Mouse (Mus musculus) liver, postnatal 0 days (tissue): ENCODE measurements around the gene Gm45618. TPM values are rescaled to one million over a fixed set of nuclear protein-coding genes. Genes with fewer than 3 reads are reported as not detected.

Source experiments
- ATAC-seq: fragments of 200-750 bp; cut with Nextera tagmentation; 2 replicates; pipeline ENCODE4 v1.8.0; 2017; ENCODE audit warnings: mild to moderate bottlenecking, moderate library complexity
- DNase-seq: peaks from one replicate; pipeline ENCODE4 v3.0.0-alpha.2; 2016
- H3K27ac ChIP-seq: fragments of 300-500 bp; sonication (generic); 2 replicates; pipeline ENCODE4 v1.5.1; 2014; ENCODE audit warnings: antibody characterized with exemption, moderate library complexity, mild to moderate bottlenecking, low read depth
- H3K27me3 ChIP-seq: fragments of 300-500 bp; sonication (generic); 2 replicates; pipeline ENCODE4 v1.6.1; 2014; ENCODE audit warnings: low read length, control low read depth, mixed read lengths; ENCODE audit not compliant: insufficient read depth
- H3K36me3 ChIP-seq: fragments of 300-500 bp; sonication (generic); replicated peaks from 2 replicates; pipeline ENCODE4 v1.6.1; 2014; ENCODE audit warnings: mild to moderate bottlenecking, control low read depth, low read length, moderate library complexity, mixed read lengths; ENCODE audit not compliant: insufficient read depth
- H3K4me1 ChIP-seq: fragments of 300-500 bp; sonication (generic); 2 replicates; pipeline ENCODE4 v1.6.1; 2014; ENCODE audit warnings: antibody characterized with exemption, mild to moderate bottlenecking, control low read depth; ENCODE audit not compliant: insufficient read depth
- H3K4me2 ChIP-seq: fragments of 300-500 bp; sonication (generic); 2 replicates; pipeline ENCODE4 v1.6.1; 2014; ENCODE audit warnings: low read depth, mild to moderate bottlenecking, low read length, moderate library complexity, mixed read lengths
- H3K4me3 ChIP-seq: fragments of 300-500 bp; sonication (generic); 2 replicates; pipeline ENCODE4 v1.5.1; 2014; ENCODE audit warnings: low read depth, low read length
- H3K9ac ChIP-seq: fragments of 300-500 bp; sonication (generic); replicated peaks from 2 replicates; pipeline ENCODE4 v1.6.1; 2014; ENCODE audit warnings: mild to moderate bottlenecking, moderate library complexity
- H3K9me3 ChIP-seq: fragments of 300-500 bp; sonication (generic); 2 replicates; pipeline ENCODE4 v1.6.1; 2016; ENCODE audit warnings: mild to moderate bottlenecking, control low read depth, low read length, mixed read lengths
- CTCF ChIP-seq: sonication (generic); IDR thresholded peaks from 2 replicates; pipeline ENCODE4 v1.5.1; 2016; ENCODE audit warnings: antibody characterized with exemption, low read depth
- EP300 ChIP-seq: IDR thresholded peaks from 2 replicates; pipeline ENCODE4 v1.6.1; 2016; ENCODE audit warnings: antibody characterized with exemption, low read depth, mild to moderate bottlenecking
- WGBS: fragments of 180-500 bp; shearing (Covaris S2); extraction: QIAGEN DNeasy Blood & Tissue Kit; methylation state at CpG from one replicate; pipeline ENCODE4 v1.1.7; 2014; ENCODE audit not compliant: insufficient replicate concordance; 5-methylcytosine and 5-hydroxymethylcytosine counted together
- polyA plus RNA-seq: library from polyadenylated mRNA; unstranded; fragments of >200 nt; fragmentation: Nextera tagmentation; extraction: Ambion mirVana; gene quantifications from 2 replicates; pipeline ENCODE4 v1.2.1, GENCODE M21; 2015

Gm45618 gene
- polyA plus RNA-seq, 1 experiment from 2014 or later = not detected

GRCm38 (mm10) chr7:142134206-142134995 lies 13.9 kb upstream of the Gm45618 start:
- TF ChIP-seq EP300 = no peak
- TF ChIP-seq CTCF = peak; percentile 44
- Histone ChIP-seq H3K36me3 (no peaks in the 10 kb centered on the region), H3K4me1 (no peaks in the 10 kb centered on the region), H3K4me3 (no peak overlapping the region), H3K9me3 (no peaks in the 10 kb centered on the region), H3K4me2 (no peak overlapping the region), H3K27me3 (no peaks in the 10 kb centered on the region; the same call in 1 of the 2 replicates), H3K27ac (no peak overlapping the region), H3K9ac (no peak overlapping the region)
- DNase-seq = no peak
- ATAC-seq = 0 out of 2 replicates have a peak, but pooled peaks have one; percentile 36
- WGBS = 40% methylated on average over 4 of the region's 4 CpGs

- no peaks in the 10 kb centered on the region; the same call in 1 of the 2 replicates for H3K27me3 ChIP-seq
- no peak overlapping the region for H3K4me3 ChIP-seq
- 45% methylated on average over 4 of the region's 4 CpGs for WGBS
- TF ChIP-seq CTCF (0 out of 2 replicates have a peak, but pooled peaks have one; percentile 16), EP300 (no peak)
- no peaks in the 10 kb centered on the region for H3K36me3 ChIP-seq
- H3K9ac ChIP-seq = no peak overlapping the region
- H3K27ac ChIP-seq = no peak overlapping the region
- H3K4me1 ChIP-seq = no peaks in the 10 kb centered on the region
- no peak overlapping the region for H3K4me2 ChIP-seq
- ATAC-seq = no peak
- H3K9me3 ChIP-seq = no peaks in the 10 kb centered on the region
- no peak for DNase-seq
These were observed 8.3 kb upstream of the Gm45618 start for GRCm38 (mm10) chr7:142128843-142129242.

GRCm38 (mm10) chr7:142119632-142120031 lies 897 bp downstream of the Gm45618 start:
- Histone ChIP-seq H3K4me2 (no peak overlapping the region), H3K36me3 (no peaks in the 10 kb centered on the region), H3K27ac (no peak overlapping the region), H3K9me3 (no peaks in the 10 kb centered on the region), H3K27me3 (no peaks in the 10 kb centered on the region), H3K4me1 (no peaks in the 10 kb centered on the region), H3K9ac (no peak overlapping the region), H3K4me3 (no peak overlapping the region)
- 16% methylated on average over 5 of the region's 5 CpGs for WGBS
- TF ChIP-seq CTCF (peak; percentile 61), EP300 (no peak)
- DNase-seq (peak; percentile 25), ATAC-seq (no peak)

GRCm38 (mm10) chr7:142104747-142105146 lies 15.8 kb downstream of the Gm45618 start:
- Histone ChIP-seq H3K36me3 (no peaks in the 10 kb centered on the region), H3K4me3 (no peak overlapping the region), H3K4me1 (no peaks in the 10 kb centered on the region), H3K4me2 (no peak overlapping the region), H3K27me3 (no peaks in the 10 kb centered on the region), H3K27ac (no peak overlapping the region), H3K9me3 (no peaks in the 10 kb centered on the region), H3K9ac (no peak overlapping the region)
- ATAC-seq (no peak), DNase-seq (no peak)
- TF ChIP-seq EP300 (no peak), CTCF (no peak)
- 46% methylated on average over 5 of the region's 5 CpGs for WGBS

GRCm38 (mm10) chr7:142097776-142098175 lies 22.8 kb downstream of the Gm45618 start:
- Histone ChIP-seq H3K4me1 (peaks cover 16% of the 10 kb centered on the region), H3K27ac (no peak overlapping the region), H3K9ac (no peak overlapping the region), H3K9me3 (no peaks in the 10 kb centered on the region), H3K4me3 (no peak overlapping the region), H3K27me3 (peaks cover 48% of the 10 kb centered on the region), H3K36me3 (no peaks in the 10 kb centered on the region), H3K4me2 (no peak overlapping the region)
- DNase-seq (peak; percentile 91), ATAC-seq (peak; percentile 51)
- 11% methylated on average over 9 of the region's 9 CpGs for WGBS
- TF ChIP-seq CTCF (peak; percentile 99), EP300 (no peak)

DNA sequence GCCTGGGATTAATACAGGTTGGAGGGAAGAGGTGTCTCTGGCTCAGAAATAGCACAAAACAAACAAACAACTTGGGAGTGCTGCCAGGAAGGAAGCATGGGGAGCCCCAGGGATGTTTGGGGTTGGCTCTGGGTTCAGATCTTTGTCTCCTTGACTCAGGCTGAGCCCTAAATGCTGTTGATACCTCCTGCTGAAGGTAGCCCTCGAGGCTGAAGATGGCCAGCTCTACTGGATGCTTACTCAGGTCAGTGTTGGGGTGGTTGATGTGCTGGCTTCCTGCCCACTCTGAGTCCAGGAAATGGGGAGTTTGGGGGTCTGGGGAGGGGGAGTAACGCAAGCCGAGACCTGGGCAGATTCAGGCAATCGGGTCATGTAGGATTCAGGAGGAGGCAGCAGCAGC lies 23.8 kb downstream of the Gm45618 start:
- H3K4me2 ChIP-seq = no peak overlapping the region
- H3K9ac ChIP-seq = no peak overlapping the region
- ATAC-seq = no peak
- H3K9me3 ChIP-seq = no peaks in the 10 kb centered on the region
- peaks cover 22% of the 10 kb centered on the region for H3K4me1 ChIP-seq
- H3K36me3 ChIP-seq = no peaks in the 10 kb centered on the region
- DNase-seq = peak; percentile 14
- H3K27me3 ChIP-seq = peaks cover 51% of the 10 kb centered on the region
- TF ChIP-seq EP300 (no peak), CTCF (no peak)
- H3K4me3 ChIP-seq = no peak overlapping the region
- WGBS = 64% methylated on average over 4 of the region's 4 CpGs
- H3K27ac ChIP-seq = no peak overlapping the region
